Mouse (Mus musculus) bone marrow macrophage, adult 2 months (primary cell): ENCODE measurements around the gene Cxcr1.
A peak's percentile ranks its signal among the peaks of the same experiment; 100 is the strongest.

Experiments
- CTCF ChIP-seq: IDR thresholded peaks from 2 replicates; pipeline ENCODE4 v1.5.1; 2012; ENCODE audit warnings: low read depth, mild to moderate bottlenecking, low read length, moderate library complexity
- POLR2A ChIP-seq: IDR thresholded peaks from 2 replicates; pipeline ENCODE4 v1.6.1; 2012; ENCODE audit warnings: mild to moderate bottlenecking, low read depth, low read length, borderline replicate concordance

GRCm38 (mm10) chr1:74239162-74239561 is 44.7 kb upstream of the Cxcr1 start:
- TF ChIP-seq CTCF (peak; percentile 18; the same call in 1 of the 2 replicates), POLR2A (no peak)
